Mouse (Mus musculus) cerebellum, adult 2 months (tissue): ENCODE measurements around the gene Map3k1.
A peak's percentile ranks its signal among the peaks of the same experiment; 100 is the strongest.

Experiments used
- CTCF ChIP-seq: fragments of 200-500 bp; IDR thresholded peaks from 2 replicates; pipeline ENCODE4 v1.5.1; 2011; ENCODE audit warnings: low read depth, mild to moderate bottlenecking, control low read depth, low read length, moderate library complexity, borderline replicate concordance; ENCODE audit not compliant: insufficient read depth
- POLR2A ChIP-seq: fragments of 200-500 bp; IDR thresholded peaks from 2 replicates; pipeline ENCODE4 v1.6.1; 2011; ENCODE audit warnings: low read length, control low read depth, borderline replicate concordance; ENCODE audit not compliant: insufficient read depth

- TF ChIP-seq CTCF (peak; percentile 92), POLR2A (no peak)
Observed at GRCm38 (mm10) chr13:111771232-111771631, 37.6 kb downstream of the Map3k1 start.
